Mouse (Mus musculus) C2C12 (cell line): Measurements from ENCODE around the gene Saxo1.

Source experiments
- CEBPB ChIP-seq: IDR thresholded peaks from one replicate; pipeline ENCODE4 v1.6.1; 2011; ENCODE audit warnings: low read depth, mild to moderate bottlenecking, control low read depth, moderate library complexity
- CTCF ChIP-seq: IDR thresholded peaks from one replicate; pipeline ENCODE4 v1.5.1; 2011; ENCODE audit not compliant: control insufficient read depth, insufficient read depth, insufficient read length
- USF1 ChIP-seq: IDR thresholded peaks from one replicate; pipeline ENCODE4 v1.6.1; 2011; ENCODE audit warnings: low read depth, mild to moderate bottlenecking, control low read depth, moderate library complexity

DNA sequence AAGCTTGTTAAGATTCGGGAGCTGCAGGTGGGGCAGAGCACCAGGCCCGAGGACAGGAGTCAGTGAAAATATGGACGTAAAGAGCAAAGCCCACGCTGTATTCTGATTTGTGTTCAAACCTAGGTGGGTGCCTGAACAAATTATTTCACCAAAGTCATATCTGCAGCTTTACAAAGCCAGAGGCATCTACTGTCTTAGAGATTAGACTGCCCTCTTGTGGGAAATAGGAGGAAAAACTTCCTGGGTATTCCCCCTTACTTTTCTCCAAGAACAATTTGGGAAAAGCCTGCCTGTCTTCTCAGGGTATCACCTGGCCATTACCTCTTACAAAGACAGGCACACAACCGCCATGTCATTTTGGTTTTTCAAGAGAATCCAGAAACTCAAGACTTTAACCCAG is 12.5 kb downstream of the Saxo1 start:
- no peak for TF ChIP-seq CEBPB
- TF ChIP-seq CTCF: no peak
- no peak for TF ChIP-seq USF1
